Mouse (Mus musculus) Muller cell, postnatal 12 days (primary cell): Measurements from ENCODE around the gene Cdsn.

Experiments used
- DNase-seq: peaks from one replicate; pipeline ENCODE4 v3.0.0-alpha.2; 2015; ENCODE audit errors: inconsistent ontology term

Gene Cdsn

DNA sequence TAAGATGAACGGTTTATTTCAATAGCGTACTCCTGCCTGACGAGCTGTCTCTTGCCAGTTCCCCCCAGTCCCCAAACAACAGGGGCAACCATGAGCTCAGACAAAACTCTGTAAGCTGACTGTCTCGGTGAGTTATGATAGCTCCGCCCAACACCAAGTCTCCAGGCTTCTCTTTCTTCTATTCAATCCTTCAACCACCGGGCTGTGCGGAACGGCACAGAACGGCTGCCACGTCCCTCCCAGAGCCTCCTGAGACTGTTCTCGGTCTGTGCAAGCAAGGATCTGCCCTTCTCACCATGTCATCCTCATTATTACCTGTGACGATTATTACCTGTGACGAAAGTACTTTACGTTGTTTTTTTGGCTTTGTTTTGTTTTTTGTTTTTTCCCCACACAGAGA, 18.9 kb downstream of the Cdsn start:
- DNase-seq = no peak

DNA sequence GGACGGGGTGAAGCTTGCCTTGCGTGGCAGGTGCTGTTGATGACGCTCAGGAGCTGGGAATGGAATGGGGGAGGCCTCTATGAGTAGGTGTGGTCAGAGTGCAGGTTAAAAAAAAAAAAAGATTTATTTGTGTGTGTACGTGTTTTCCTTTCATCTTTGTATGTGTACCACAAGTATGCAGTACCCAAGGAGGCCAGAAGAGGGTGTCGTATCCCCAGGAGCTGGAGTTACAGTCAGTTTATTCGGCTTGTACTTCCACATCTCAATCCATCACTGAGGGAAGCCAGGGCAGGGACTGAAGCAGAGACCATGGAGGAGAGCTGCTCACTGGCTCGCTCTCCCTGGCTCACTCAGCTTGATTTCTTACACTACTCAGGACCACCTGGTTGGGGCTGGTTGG, 19.5 kb downstream of the Cdsn start:
- DNase-seq = no peak

DNA sequence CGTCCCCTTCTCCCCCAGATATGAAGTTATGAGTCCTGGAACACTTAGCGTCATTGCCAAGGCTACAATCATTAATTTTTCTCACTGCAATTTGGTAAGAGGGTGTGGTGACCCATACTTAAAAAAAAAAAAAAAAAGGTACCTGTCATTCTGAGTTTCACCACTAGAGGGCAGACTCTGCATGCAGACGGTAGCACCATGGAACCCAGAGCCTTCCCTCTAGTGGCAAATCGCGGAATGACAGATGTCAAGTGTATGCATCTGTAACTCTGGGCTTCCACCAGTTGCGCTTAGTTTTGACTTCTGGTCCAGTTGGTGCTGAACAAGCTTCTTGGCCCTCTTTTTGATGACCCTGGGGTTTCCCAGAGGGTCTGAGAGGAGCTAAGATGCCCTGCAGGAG, 26.3 kb downstream of the Cdsn start:
- DNase-seq = peak; percentile 69

DNA sequence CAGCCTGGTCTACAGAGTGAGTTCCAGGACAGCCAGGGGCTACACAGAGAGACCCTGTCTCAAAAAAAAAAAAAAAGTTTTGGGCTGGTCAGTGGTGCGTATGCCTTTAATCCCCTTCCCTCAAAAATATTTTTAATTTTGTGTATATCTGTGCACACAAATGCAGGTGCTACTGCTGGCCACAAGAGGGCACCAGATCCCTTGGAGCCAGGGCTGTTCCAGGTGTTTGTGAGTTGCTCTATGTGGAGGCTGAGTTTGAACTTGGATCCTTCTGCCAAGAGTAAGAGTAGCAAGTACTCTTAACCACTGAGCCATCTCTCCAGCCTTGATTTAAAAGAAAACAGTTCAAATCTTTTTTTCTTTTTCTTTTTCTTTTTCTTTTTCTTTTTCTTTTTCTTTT, 31.0 kb downstream of the Cdsn start:
- no peak for DNase-seq

DNA sequence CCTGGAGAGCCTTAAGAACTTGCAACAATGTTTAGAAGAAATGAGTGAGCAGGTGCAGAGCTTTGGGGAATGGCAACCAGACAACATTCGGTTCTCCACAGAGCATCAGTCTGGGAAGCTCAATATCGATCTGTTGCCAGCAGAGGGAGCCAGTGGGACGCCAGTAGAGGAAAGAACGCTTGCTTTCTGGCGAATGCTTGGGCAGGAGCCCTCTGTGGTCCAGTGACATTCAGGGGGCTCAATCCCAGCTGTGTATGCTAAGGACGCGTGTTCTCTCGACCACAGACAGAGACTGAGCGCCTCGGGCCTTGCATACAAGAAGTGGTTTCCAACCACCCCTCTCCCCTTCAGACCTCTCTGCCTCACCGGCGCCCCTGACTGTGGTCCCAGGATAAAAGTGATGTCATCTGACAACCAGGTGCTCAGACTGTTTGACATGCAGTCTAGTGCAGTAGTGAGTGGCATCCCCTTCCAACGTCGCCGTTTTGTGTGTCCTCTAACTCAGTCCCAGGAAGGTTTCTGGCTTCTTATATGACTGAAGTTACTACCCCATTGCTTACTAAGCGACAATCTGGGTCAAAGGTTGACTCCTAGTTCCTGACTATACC, 32.5 kb downstream of the Cdsn start:
- peak; percentile 59 for DNase-seq

DNA sequence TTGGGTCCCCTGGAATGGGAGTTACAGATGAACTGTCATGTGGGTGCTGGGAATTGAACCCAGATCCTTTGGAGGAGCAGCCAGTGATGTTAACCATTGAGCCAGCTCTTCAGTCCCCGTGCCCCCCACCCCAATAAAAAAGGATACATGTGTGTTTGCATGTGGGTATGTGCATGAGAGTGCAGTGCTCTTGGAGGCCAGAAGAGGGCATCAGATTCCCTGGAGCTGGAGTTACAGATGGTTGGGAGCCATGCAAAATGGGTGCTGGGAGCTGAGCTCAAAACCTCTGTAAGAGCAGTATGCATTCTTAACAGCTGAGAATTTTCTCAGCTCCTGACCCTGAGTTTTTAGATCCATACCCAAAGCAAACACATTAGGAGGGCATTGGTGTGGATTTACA, 35.4 kb downstream of the Cdsn start:
- DNase-seq = no peak

DNA sequence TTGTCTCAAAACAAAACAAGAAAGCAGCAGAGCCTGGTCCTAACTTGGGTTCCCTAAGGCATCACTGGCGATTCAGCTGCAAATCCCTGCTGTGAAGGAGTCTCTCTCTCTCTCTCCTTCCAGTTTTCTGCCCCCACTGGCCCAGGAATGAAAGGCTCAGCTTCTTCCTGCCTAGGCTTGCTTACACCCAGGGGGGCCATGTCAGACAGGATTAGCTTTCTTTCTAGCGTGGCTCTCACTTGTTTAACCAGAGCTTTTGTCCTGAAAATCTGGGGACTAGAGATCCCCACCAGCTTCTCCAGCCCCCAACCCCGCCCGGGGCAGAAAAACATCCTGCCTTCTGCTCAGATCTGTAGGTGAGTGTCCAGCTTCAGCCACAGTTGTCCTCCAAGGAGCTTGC, 36.5 kb downstream of the Cdsn start:
- DNase-seq = no peak

DNA sequence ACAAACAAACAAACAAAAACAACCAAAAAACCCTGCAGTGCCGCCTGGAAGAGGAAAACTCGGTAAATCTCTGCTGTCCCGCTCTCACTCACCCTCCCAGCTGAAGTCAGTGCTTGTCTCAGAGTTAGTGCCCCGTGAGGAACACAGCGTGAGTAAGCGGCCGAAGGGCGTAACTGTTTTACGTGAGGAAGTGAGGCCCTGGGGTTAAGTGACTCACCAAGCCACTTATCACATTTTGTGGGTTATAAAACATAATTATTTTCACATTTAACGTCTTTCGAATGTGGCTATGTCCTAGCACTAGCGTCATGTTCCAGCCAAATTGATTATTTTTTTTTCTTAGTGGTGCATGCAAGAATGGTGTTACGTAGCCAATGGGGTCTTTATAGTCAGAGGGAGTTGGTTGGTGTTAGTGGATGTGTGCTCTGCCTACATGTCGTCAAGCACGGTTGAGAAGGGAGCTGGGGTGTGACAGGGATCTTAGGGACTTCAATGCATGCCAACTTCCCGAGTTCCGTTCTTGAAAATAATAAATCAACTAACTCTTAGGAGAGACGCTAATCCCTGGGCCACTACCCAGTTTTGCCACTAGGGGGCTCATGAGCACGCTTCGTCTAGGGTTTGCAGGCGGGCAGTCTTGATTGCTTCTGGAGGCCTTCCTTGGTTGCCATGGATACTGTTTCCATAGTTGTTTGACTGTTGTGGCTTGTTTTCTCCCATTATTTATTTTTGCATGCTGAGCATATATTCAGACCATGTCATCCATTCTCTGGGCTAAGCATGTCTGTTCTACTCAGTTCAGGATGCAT, 38.7 kb downstream of the Cdsn start:
- DNase-seq = peak; percentile 70

DNA sequence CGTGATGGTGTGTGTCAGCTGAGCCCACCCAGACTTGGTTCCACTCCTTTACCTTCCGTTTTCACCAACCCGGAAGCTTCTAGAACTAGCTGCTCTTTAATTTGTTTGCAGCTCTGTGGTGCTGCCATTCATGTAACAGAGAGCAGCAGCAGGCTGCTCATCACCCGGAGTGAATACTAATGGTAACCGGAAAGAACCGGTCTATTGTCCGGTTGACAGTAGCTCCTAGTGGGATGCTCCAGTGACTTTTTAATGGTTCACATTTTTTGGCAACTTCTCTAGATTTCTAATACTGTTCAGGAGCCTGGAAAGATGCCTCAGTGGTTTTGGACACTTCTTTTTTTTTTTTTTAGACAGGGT, 39.3 kb downstream of the Cdsn start:
- DNase-seq = no peak

DNA sequence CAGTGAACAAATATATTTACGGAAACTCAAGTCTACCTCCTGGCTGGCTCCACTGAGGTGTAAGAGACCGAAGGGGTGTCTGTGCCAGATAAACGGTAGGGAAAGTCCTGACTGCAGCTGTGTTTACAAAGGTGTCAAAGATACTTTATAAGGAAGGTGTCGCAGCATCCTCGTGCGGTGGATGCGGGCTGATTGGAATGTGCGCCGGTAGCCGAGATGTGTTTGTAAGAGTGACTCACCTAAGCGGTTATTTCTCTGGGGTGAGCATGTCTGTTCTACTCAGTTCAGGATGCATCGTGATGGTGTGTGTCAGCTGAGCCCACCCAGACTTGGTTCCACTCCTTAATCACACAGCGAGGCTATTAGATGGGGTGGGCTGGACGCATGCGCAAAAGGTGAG, 39.8 kb downstream of the Cdsn start:
- DNase-seq = no peak

DNA sequence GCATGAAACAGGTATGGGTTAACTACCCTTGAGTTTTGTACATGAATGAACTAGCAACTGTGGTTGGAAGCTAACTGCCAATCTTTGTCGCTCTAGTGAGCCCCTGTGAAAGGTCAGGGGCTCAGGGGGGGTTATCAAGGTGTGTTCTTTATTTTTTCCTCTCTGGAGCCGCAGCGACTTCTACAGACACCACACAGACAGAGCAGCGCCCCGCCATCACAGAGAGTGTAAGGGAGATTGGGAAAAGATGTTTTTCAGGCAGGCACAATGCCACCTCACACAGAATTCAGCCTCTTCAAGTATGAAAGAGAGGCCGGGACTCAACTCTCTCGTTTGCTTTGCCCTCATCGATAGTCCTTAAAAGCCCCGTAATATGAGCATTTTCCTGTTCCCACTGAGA, 40.2 kb downstream of the Cdsn start:
- no peak for DNase-seq

DNA sequence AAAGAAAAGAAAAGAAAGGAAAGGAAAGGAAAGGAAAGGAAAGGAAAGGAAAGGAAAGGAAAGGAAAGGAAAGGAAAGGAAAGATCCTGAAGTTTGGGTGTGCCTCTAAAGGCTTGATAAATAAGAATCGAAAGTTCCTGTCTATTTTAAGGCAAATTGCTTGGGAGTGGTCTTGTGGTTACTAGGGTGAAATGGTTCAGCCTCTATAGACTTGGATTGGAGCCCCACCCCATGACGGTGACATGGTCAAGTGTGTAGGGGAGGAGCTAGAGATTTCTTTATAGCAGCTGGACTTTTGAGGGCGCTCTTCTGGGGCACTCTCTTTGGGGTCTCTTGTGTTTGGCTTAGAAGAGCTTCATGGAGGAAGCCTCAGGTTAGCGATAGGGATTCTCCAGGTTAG, 41.9 kb downstream of the Cdsn start:
- DNase-seq = no peak

DNA sequence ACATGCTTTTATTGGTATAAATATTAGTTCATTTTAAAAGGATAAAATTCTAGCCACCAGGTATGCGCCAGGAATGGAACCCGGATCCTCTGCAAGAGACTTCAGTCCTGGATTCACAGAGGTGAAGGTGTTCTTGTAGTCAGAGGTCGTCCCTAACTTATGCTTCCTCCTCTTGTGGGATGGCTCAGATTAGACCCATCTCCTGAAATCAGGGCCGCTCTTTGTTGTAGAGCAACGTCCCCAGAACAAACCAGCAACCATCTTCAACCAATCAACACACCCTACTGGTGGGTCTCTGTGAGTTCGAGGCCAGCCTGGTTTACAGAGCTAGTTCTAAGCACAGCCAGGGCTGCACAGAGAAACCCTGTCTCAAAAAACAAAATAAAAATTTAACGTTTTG, 42.5 kb downstream of the Cdsn start:
- no peak for DNase-seq

DNA sequence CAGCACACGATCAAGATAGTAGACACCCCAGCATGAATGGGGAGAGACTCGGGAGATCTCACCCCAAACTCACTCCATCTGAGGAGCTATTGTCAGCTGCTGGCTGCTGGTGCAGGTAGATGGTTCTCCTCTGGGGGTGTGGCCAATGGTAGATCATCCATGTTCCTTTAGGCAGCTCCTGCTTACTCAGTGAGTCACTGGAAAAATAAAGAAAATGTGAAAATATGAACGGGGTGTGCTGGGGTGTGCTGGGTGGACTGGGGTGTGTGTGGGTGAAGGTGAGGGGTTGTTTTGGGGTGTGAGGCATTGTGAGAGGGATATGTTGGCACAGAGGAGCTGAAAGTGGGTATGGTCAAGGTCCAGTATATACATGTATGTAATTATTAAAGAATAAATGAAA, 45.5 kb downstream of the Cdsn start:
- DNase-seq = no peak

DNA sequence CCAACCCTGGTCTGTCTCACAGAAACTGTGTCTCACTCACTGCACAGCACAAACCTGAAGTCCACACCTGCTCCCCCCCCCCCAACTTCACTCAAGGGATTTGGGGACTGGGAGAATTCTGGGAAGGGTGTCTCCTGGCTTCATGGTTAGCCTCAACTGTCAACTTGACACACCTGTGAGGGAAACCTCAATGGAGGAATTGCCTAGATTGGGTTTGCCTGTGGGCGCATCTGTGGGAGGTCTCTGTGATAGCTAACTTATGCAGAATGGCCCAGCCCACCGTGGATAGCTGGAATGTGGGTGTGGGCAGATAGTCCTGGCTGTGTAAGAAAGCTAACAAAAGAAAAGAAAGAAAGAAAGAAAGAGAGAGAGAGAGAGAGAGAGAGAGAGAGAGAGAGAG, 49.3 kb downstream of the Cdsn start, which contains the start of gene Sfta2:
Gene Sfta2 (plus strand): TSS at position 301 of the 400 bp plus-strand sequence.
- no peak for DNase-seq

DNA sequence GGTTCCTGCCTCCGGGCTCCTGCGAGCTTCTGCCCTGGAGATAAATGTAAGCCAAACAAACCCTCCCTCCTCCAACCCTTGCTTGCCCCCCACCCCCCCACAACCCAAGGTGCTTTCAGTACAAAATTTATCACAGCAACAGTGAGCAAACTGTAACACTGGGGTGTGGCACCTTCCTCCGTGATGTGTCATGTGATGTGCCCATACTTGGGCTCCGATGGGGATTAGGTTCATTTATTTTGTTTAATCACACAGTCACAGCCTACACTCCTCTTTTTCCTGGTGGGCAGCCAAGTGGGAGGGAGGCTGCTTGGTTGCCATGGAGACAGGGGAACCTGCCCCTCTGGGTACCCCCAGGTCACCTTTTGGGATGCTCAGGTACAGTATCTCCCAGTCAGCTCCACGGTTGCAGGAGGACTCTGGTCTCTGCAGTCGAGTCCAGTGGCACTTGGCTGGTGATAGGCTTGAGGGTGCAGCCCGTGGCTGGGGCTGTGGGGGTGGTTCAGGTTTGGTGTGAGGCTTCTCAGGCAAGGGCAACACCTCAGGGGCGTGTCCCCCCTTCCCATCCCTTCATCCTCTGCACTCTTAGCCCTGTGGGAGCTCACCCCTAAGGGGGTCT, 49.9 kb downstream of the Cdsn start:
- DNase-seq = no peak
